Mouse (Mus musculus) embryonic facial prominence, embryonic 15.5 days (tissue): Measurements from ENCODE around the gene Klrb1b. TPM values are rescaled to one million over a fixed set of nuclear protein-coding genes. Genes with fewer than 3 reads are reported as not detected.
"Not testable (repeated sequence)": the region's sequence is repeated elsewhere in the genome, so short reads cannot be mapped to it uniquely, and the experiment has no call there.

Experiments used
- ATAC-seq: fragments of 200-750 bp; cut with Nextera tagmentation; 2 replicates; pipeline ENCODE4 v1.8.0; 2017; ENCODE audit warnings: low read depth, moderate TSS enrichment; ENCODE audit not compliant: insufficient number of reproducible peaks, low FRiP score, low TSS enrichment
- H3K27ac ChIP-seq: fragments of 300-500 bp; sonication (generic); replicated peaks from 2 replicates; pipeline ENCODE4 v1.5.1; 2015; ENCODE audit warnings: mild to moderate bottlenecking, inconsistent platforms
- H3K27me3 ChIP-seq: fragments of 300-500 bp; sonication (generic); 2 replicates; pipeline ENCODE4 v1.6.1; 2015; ENCODE audit warnings: inconsistent platforms
- H3K36me3 ChIP-seq: fragments of 300-500 bp; sonication (generic); 2 replicates; pipeline ENCODE4 v1.6.1; 2015; ENCODE audit warnings: mild to moderate bottlenecking, inconsistent platforms
- H3K4me1 ChIP-seq: fragments of 300-500 bp; sonication (generic); 2 replicates; pipeline ENCODE4 v1.6.1; 2015; ENCODE audit warnings: inconsistent platforms
- H3K4me2 ChIP-seq: fragments of 300-500 bp; sonication (generic); replicated peaks from 2 replicates; pipeline ENCODE4 v1.6.1; 2015; ENCODE audit warnings: mild to moderate bottlenecking, inconsistent platforms
- H3K4me3 ChIP-seq: fragments of 300-500 bp; sonication (generic); replicated peaks from 2 replicates; pipeline ENCODE4 v1.5.1; 2015; ENCODE audit warnings: mild to moderate bottlenecking, inconsistent platforms
- H3K9ac ChIP-seq: fragments of 300-500 bp; sonication (generic); 2 replicates; pipeline ENCODE4 v1.6.1; 2015; ENCODE audit warnings: inconsistent platforms
- H3K9me3 ChIP-seq: fragments of 300-500 bp; sonication (generic); replicated peaks from 2 replicates; pipeline ENCODE4 v1.6.1; 2016; ENCODE audit warnings: inconsistent platforms
- WGBS: fragments of 180-500 bp; shearing (Covaris S2); methylation state at CpG from one replicate; pipeline ENCODE4 v1.1.7; 2015; 5-methylcytosine and 5-hydroxymethylcytosine counted together
- polyA plus RNA-seq: library from polyadenylated mRNA; unstranded; fragments of >200 nt; fragmentation: Nextera tagmentation; extraction: Ambion mirVana; gene quantifications from 2 replicates; pipeline ENCODE4 v1.2.1, GENCODE M21; 2015

Gene Klrb1b
- polyA plus RNA-seq, 1 experiment from 2014 or later, result not detected

- H3K4me3 ChIP-seq, H3K9ac ChIP-seq, H3K27ac ChIP-seq, H3K36me3 ChIP-seq, ATAC-seq, H3K4me2 ChIP-seq, H3K27me3 ChIP-seq, H3K9me3 ChIP-seq: not testable (repeated sequence)
- peaks cover 29% of the 10 kb centered on the region for H3K4me1 ChIP-seq
- 83% methylated on average over 3 of the region's 3 CpGs for WGBS
Measured at GRCm38 (mm10) chr6:128840669-128841068, 14.5 kb upstream of the Klrb1b start.

- peak overlapping the region; percentile 82 for H3K4me3 ChIP-seq
- H3K4me2 ChIP-seq, result peak overlapping the region; percentile 70
- no peaks in the 10 kb centered on the region for H3K27me3 ChIP-seq
- H3K9ac ChIP-seq, result no peak overlapping the region
- H3K36me3 ChIP-seq, result no peaks in the 10 kb centered on the region
- H3K9me3 ChIP-seq, result no peaks in the 10 kb centered on the region
- peaks cover 29% of the 10 kb centered on the region for H3K4me1 ChIP-seq
- no peak for ATAC-seq
- 0 out of 2 replicates have a peak overlapping the region, but pooled peaks have one; percentile 11 for H3K27ac ChIP-seq
- WGBS, result 65% methylated on average over 7 of the region's 7 CpGs
Measured at GRCm38 (mm10) chr6:128839921-128840320, 13.8 kb upstream of the Klrb1b start.

- Histone ChIP-seq H3K27me3 (no peaks in the 10 kb centered on the region), H3K4me3 (peak overlapping the region; percentile 82), H3K4me2 (peak overlapping the region; percentile 70), H3K4me1 (peaks cover 25% of the 10 kb centered on the region), H3K9ac (peak overlapping the region; percentile 42), H3K27ac (peak overlapping the region; percentile 98), H3K9me3 (no peaks in the 10 kb centered on the region), H3K36me3 (no peaks in the 10 kb centered on the region)
- WGBS, result under 1% methylated on average over 17 of the region's 17 CpGs
- no peak for ATAC-seq
Measured at GRCm38 (mm10) chr6:128839266-128839771, 13.2 kb upstream of the Klrb1b start.

- Histone ChIP-seq H3K4me3 (peak overlapping the region; percentile 82), H3K27me3 (no peaks in the 10 kb centered on the region), H3K27ac (peak overlapping the region; percentile 98), H3K4me1 (peaks cover 22% of the 10 kb centered on the region; the same call in 1 of the 2 replicates), H3K36me3 (no peaks in the 10 kb centered on the region), H3K9me3 (no peaks in the 10 kb centered on the region), H3K9ac (peak overlapping the region; percentile 80), H3K4me2 (peak overlapping the region; percentile 70)
- WGBS, result under 1% methylated on average over 49 of the region's 49 CpGs
- ATAC-seq, result peak; percentile 58; the same call in 1 of the 2 replicates
Measured at GRCm38 (mm10) chr6:128838342-128839265, 12.5 kb upstream of the Klrb1b start.

GRCm38 (mm10) chr6:128837454-128838341 lies 11.6 kb upstream of the Klrb1b start:
- H3K9ac ChIP-seq, result peak overlapping the region; percentile 44
- no peaks in the 10 kb centered on the region for H3K9me3 ChIP-seq
- H3K4me1 ChIP-seq, result peaks cover 22% of the 10 kb centered on the region; the same call in 1 of the 2 replicates
- H3K36me3 ChIP-seq, result no peaks in the 10 kb centered on the region
- H3K27me3 ChIP-seq, result no peaks in the 10 kb centered on the region
- peak overlapping the region; percentile 98 for H3K27ac ChIP-seq
- H3K4me2 ChIP-seq, result peak overlapping the region; percentile 70
- peak overlapping the region; percentile 82 for H3K4me3 ChIP-seq
- no peak for ATAC-seq
- 1% methylated on average over 14 of the region's 14 CpGs for WGBS

- H3K27ac ChIP-seq, result peak overlapping the region; percentile 98
- peak overlapping the region; percentile 82 for H3K4me3 ChIP-seq
- no peak for ATAC-seq
- no peaks in the 10 kb centered on the region for H3K36me3 ChIP-seq
- H3K4me1 ChIP-seq, result peaks cover 19% of the 10 kb centered on the region; the same call in 1 of the 2 replicates
- 82% methylated on average over 6 of the region's 6 CpGs for WGBS
- no peaks in the 10 kb centered on the region for H3K27me3 ChIP-seq
- no peak overlapping the region for H3K9ac ChIP-seq
- H3K9me3 ChIP-seq, result no peaks in the 10 kb centered on the region
- peak overlapping the region; percentile 70 for H3K4me2 ChIP-seq
Measured at GRCm38 (mm10) chr6:128836955-128837334, 10.8 kb upstream of the Klrb1b start.

GRCm38 (mm10) chr6:128836191-128836954 lies 10.2 kb upstream of the Klrb1b start:
- no peak for ATAC-seq
- Histone ChIP-seq H3K27ac (no peak overlapping the region), H3K9ac (no peak overlapping the region), H3K27me3 (no peaks in the 10 kb centered on the region), H3K36me3 (no peaks in the 10 kb centered on the region), H3K4me1 (peaks cover 14% of the 10 kb centered on the region; the same call in 1 of the 2 replicates), H3K4me2 (no peak overlapping the region), H3K4me3 (no peak overlapping the region), H3K9me3 (no peaks in the 10 kb centered on the region)
- WGBS, result 82% methylated on average over 8 of the region's 8 CpGs

- Histone ChIP-seq H3K36me3 (no peaks in the 10 kb centered on the region), H3K4me1 (peaks cover 14% of the 10 kb centered on the region; the same call in 1 of the 2 replicates), H3K9me3 (no peaks in the 10 kb centered on the region), H3K4me2 (no peak overlapping the region), H3K27me3 (no peaks in the 10 kb centered on the region), H3K27ac (no peak overlapping the region), H3K4me3 (no peak overlapping the region), H3K9ac (no peak overlapping the region)
- 81% methylated on average over 4 of the region's 4 CpGs for WGBS
- ATAC-seq, result no peak
Measured at GRCm38 (mm10) chr6:128835571-128835970, 9.4 kb upstream of the Klrb1b start.

- Histone ChIP-seq H3K4me2 (no peak overlapping the region), H3K27ac (no peak overlapping the region), H3K4me3 (no peak overlapping the region), H3K36me3 (no peaks in the 10 kb centered on the region), H3K27me3 (no peaks in the 10 kb centered on the region), H3K9me3 (no peaks in the 10 kb centered on the region), H3K9ac (no peak overlapping the region), H3K4me1 (0 out of 2 replicates have a peak, but pooled peaks cover 7% of the 10 kb centered on the region)
- WGBS, result 83% methylated on average over 10 of the region's 10 CpGs
- no peak for ATAC-seq
Measured at GRCm38 (mm10) chr6:128833046-128833445, 6.9 kb upstream of the Klrb1b start.

GRCm38 (mm10) chr6:128829837-128830236 lies 3.7 kb upstream of the Klrb1b start:
- Histone ChIP-seq H3K27ac (no peak overlapping the region), H3K36me3 (no peaks in the 10 kb centered on the region), H3K4me2 (no peak overlapping the region), H3K27me3 (no peaks in the 10 kb centered on the region), H3K9me3 (no peaks in the 10 kb centered on the region), H3K9ac (no peak overlapping the region), H3K4me1 (no peaks in the 10 kb centered on the region), H3K4me3 (no peak overlapping the region)
- 60% methylated on average over 4 of the region's 4 CpGs for WGBS
- ATAC-seq, result no peak
